Mouse (Mus musculus): Measurements from ENCODE around the gene Wnt3a.

Wnt3a gene

DNA sequence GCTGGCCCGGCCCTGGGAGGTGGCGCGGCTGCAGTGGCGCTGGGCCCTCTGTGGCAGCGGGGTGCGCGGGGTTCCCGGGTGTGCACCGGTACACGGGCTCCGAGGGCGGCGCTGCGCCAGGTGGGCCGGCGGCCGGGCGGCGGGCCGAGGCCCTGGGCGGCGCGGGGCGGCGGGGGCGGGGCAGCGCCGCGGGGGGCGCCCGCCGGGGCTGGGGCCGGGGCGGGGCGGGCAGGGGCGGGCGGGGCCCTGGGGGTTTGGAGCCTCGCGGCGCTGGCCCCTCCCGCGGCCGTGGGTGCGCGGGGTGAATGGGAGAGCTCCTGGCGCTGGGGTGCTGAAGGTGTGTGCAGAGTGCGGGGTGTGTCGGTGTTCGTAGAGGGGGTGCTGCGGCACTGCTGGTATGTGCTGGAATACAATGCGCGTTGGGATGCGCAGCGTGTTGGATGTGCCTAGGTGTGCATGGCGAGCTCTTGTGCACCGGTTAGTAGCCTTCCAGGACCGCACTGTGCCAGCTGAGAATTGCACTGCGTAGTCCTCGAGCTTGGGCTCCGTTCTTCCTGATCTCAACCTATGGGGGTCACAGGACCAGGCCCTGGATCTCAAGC lies at the start of gene Wnt3a:
TSS of gene Wnt3a (minus strand) at position 51 of the 602 bp plus-strand sequence.
- DNase-seq (ENCODE audit: low spot score): no peak

DNA sequence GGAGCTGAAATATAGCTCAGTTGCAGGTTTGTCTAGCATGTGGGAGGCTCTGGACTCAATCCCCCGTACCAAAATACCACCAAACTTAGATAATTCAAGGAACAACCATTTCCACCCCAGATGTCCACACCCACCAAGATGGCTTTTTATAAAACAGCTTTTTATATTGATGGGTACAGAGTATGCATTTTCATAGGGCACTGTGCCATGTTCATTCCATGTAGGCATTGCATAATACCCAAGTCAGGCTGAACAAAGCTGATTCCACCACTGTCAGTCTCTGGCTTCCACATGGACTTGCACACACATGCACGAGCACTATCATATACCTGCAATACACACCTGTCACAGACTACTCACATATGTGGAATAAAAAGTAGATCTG lies 48.2 kb upstream of the Wnt3a start:
- no peak for DNase-seq (ENCODE audit: low spot score)

DNA sequence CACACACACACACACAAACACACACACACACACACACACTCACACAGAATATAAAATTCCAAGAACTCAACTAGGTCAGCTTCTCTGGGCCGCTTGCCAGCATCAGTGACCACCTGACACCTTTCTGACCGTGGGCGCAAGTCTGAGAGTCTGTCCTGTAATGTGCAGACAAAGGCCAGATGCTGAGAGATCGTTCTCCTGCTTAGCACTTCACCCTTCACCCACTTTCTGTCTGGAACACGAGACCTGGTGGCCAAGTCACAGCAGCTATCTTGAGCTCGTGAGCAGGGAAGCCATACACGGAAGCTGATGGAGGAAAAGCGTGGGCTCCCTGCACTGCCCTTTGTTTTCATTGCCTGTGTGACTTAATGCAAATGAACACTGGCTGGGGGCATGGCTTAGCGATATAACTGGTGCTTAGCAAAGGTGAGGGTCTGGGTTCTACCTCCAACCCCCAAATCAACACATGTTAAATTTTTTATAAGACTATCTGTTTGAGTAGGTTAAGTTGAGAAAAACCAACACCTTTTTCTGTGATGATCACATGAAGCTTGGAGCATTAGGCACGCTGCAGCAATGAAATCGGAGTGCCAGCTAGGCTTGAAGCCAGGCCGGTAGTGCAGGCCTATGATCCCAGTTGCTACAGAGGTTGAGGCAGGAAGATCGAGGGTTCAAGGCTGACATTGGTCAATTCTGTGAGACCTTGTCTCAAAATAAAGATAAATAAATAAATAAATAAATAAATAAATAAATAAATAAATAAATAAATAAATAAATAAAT lies 47.6 kb upstream of the Wnt3a start:
- no peak for DNase-seq (ENCODE audit: low spot score)

DNA sequence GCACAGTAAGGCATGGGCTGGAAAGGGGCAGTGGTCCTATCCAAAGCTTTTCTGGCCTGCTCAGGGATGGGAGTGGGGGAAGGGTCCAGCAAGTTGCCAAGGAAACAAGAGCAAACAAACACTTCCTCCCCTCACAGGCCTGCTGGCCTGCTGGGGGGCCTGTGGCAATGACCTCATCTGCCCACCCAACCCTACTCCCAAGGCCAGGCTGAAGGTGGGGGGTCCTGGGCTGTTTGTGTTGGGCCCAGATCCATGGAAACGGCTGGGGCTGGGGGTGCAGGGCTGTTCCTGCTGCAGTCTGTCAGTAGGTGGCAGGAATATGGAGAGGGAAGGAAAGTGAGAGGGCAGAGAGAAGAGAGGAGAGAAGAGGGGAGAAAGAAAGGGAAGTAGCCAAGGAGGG lies 45.8 kb upstream of the Wnt3a start:
- DNase-seq (ENCODE audit: low spot score): peak; percentile 37

DNA sequence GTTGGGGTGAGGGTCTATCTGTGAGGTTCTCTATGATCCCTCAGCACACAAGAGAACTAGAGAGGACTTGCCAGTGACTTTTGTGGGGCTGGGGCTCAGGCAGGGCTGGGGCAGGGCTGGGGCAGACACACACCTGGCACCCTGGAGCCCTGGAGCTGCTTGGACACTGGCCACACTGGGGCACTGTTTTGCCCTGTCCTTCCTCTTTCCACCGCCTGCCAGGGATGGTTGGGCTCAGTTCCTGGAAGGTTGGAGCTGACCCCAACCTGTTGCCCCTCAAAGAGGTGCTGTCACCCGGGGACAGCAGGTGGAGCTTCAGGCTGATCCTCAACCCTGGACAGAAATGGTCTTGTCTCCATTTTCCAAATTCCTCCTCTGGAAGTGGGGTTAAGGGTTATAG lies 45.4 kb upstream of the Wnt3a start:
- no peak for DNase-seq (ENCODE audit: low spot score)

DNA sequence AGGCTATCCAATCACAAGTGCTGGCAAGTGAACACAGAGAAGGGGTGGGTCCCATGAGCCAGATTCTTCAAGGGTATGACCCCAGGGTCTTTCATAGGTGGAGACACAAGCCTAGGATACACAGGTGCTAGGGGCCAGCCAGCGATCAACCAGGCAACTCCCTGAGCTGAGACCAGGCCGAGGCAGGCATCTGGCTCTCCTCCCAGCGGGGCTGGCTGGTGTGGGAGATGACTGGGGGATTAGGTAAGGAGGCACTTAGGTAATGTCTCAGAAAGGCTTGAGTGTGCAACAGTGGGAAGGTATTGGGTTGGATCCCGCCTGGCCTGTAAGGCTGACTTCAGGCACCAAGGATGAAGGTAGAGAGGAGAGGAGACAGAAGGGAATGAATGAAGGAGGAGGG lies 44.6 kb upstream of the Wnt3a start:
- DNase-seq (ENCODE audit: low spot score): no peak

DNA sequence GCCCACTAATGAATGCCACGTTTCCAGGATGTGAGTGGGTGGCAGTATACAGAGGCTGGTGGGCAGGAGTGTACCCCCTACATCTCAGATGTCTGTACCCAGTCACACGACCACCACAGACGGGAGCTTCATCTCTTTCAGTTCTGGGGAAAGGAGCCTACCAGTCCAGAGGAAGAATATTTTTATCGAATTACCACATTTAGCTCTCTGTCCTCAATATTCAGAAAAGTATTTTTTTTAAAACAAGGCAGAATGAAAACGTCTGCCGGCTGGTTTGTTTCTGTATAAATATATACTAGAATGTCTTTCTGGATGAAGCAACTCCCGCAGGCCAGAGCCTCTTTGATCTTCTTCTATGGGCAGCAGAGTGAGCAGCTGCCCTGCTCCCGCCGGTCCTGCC lies 42.4 kb upstream of the Wnt3a start:
- no peak for DNase-seq (ENCODE audit: low spot score)

DNA sequence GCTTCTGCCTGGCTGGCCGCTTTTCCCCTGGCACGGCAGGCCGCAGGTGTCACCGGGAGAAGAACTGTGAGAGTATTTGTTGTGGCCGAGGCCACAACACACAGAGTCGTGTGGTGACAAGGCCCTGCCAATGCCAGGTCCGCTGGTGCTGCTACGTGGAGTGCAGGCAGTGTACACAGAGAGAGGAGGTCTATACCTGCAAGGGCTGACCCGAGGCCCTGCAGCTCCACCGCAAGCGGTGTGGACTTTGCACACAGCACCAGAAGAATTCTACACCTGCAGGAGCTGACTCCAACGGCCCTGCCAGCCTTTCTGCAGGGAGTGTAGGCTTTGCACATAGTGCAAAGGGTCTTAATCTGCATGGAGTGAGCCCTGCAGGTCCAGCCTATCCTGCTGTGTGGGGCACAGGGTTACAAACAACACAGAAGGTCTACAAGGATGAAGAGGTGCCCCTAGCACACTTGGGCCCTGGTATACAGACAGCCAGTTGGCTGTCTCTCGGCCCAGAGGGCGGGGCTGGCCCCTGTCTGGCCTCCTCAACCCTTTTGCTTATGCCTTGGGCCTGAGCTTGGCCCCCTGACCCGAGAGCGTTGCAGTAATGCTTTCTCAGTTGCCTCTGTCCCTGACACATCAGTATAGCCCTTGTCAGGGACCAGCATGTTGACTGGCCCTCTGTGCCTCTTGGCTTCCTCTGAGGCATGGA lies 40.8 kb upstream of the Wnt3a start:
- no peak for DNase-seq (ENCODE audit: low spot score)

DNA sequence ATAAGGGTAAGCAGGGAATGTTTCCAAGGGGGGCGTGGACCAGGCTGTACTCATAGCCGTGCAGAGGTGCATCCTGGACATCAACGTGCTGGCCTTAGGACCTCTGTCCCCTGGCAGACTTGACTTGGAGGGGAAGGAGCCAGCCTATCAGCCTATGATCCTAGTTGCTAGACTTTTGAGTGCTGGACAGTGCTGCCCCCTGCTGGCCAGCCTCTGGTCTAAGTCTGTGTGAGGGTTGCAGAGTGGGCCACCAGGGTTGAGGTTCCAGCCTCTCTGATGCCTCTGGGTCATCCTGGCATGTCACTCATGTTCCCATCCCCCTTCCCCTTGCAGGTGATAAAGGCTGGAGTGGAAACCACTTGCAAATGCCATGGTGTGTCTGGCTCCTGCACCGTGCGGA lies 40.0 kb upstream of the Wnt3a start:
- peak; percentile 87 for DNase-seq (ENCODE audit: low spot score)

DNA sequence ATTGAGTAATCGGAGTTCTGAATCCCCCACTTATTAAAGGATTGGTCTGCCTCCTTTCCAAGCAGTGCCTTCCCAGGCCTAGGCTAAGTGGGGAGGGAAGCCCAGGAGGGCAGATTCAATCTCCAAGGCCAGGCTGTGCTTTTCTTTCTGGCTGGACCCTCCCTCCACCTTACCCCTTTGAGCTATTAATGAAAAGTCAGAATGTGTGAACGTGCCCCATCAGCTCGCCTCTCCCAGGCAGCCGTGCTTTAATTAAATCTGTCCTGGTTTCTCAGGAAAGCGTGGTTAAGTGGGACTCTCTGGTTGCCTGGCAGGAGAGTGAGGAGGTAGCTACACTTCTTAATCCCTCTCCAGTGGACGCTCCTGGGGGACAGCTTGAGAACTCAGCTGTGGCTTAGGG lies 39.1 kb upstream of the Wnt3a start:
- DNase-seq (ENCODE audit: low spot score): no peak

DNA sequence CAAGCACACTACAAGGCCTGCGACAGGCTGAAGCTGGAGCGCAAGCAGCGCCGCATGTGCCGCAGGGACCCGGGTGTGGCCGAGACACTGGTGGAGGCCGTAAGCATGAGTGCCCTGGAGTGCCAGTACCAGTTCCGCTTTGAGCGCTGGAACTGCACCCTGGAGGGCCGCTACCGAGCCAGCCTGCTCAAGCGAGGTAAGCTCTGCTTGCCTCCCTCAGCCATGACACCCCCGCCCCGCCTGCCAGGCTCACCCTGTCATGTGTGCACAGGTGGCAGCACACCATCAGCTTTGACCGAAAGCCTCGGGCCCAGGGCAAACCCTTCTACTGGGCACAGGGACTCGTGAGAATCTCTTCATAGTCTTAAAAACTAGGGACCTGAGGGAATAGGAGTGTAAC lies 37.1 kb upstream of the Wnt3a start:
- DNase-seq (ENCODE audit: low spot score): no peak

DNA sequence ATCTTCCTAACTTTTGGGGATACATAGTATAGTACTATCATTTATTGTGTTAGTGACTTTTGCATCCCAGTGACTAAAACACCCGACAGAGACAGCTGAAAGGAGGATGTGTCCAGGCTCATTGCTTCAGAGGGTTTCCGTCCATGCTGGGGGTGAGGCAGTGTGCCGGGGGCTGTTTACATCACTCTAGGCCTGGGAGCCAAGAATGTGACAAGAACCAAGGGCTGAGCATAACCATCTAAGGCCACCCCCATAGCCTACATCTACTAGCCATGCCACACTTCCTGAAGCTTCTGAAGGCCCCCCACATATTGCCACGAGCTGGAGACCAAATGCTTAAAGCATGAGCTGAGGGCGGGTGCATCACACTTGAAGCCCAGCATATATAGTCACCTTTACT lies 34.2 kb upstream of the Wnt3a start:
- DNase-seq (ENCODE audit: low spot score): no peak

DNA sequence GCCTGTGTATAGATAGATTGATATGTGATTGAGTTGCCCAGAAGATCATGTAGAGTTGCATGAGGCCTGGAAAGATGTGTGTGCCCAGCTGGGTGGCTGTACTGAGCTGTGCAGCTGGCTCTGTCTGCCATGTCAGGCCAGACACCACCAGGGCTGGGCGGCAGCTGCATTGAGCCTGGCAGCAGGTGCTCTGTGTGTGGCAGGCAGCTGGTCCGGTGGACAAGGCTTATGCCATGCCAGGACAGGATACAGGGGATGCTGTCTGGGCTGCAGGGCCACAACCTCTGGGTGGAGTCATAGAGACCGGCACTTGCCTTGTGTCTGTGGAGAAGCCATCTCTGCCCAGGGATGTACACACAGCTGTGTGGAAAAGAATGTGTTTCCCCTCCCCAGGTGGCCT lies 32.4 kb upstream of the Wnt3a start:
- DNase-seq (ENCODE audit: low spot score): no peak

DNA sequence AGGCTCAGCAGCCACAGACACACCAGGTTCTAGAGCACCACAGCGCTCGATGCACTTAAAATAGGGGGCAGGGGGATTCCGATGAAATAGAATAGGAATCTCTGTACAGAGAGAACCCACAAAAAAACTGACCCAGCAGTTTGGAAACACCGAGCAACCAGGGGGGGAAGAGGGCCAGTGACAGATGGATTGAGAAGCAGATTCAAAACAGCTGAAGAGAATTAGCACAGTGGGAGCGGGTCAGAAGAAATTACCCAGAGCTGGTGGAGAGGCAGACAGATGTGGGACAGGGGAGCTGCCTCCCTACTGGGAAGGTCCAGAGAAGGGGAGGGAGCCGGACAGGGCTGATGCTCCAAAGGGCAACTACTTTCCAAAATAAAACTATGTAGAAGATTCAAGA lies 26.0 kb upstream of the Wnt3a start:
- DNase-seq (ENCODE audit: low spot score): no peak

DNA sequence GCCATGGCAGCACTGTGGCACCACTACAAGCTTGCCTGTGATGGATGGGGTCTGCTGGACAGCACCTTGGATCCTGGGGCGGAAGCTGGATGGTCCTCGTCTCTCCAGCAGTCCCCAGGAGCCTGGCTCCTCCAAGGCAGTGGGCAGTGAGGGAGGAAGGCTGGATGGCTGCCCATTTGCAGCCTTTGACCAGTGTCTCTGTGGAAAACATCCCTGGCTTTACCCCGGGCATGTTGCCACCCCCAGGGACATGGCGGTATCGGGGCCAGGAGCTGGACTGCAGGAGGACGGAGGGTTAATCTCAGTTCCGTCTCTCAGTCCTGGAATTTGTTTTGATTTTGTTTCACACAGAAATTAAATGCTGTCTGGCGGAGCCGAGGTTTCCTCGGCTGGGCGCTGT lies 23.4 kb upstream of the Wnt3a start:
- no peak for DNase-seq (ENCODE audit: low spot score)

DNA sequence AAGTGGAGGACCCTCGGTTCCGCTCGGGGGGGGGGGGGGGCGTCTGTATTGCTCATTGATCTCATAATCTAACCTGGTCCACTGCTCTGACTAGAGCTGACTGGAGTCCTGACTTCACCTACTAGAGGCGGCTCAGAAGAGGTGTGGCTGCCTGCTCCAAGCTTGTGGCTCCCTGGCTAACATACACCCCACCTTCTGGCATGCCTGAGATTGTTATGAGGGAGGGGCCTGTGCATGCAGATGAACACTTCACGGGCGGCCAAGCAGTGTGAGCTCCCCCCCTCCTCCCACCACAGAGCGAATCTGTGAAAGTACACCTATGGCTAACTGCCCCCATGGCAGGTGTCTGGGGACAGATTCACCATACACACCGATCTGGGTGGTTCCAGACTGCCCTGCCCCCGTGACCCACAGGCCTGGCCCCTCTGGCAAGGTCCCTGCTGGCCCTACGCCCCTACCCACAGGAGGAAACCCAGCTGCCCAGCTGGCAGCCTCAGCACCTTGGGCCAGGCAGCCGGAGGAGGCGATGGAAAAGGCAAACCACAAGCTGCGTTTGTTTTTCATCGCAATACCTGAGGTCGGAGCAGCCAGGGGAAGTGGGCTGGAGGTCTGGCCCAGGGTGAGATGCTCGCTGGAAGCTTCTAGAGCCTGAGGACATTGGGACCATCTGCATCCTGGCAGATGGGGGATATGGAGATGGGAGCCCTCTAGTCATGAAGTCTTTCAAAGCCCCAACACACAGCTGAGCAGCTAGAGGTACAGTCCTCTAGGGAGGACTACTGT lies 22.7 kb upstream of the Wnt3a start:
- DNase-seq (ENCODE audit: low spot score): no peak

DNA sequence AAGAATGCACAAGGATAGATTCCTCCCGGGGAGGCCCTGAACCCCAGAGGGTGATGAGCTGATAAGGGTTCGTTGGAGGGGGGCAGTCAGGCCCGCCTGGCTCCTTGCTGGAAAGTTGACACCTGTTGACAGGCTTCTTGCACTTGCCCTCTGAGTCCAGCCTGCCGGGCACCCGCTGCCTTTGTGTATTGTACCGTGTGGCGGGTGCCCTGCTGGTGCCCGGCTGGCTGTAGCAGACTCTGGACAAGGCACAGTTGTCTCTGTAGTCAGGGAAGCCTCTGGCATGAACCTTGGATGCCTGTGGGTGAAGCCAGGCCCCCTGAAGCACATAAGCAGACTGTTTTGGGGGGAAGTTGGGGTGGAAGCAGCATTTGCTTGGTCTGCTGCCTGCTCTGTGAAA lies 21.9 kb upstream of the Wnt3a start:
- DNase-seq (ENCODE audit: low spot score): no peak

DNA sequence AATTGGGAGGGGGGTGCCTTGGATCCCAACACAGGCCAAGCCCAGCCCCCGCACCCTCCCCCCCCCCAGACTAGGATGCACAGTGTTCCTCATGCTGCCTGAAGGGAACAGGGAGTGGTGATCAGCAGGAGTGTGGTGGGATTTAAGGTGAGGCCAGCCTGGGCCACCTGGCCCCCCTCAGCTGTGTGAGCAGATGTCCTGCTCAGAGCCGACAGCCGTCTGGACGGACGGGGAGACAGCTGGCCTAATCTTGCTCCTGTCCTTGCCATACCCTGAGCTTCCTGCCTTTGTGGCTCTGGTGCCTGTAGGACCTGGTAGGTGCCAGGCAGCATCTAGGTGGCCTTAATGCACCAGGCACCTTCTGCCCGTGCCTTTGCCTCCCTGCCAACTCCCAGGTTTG lies 21.5 kb upstream of the Wnt3a start:
- no peak for DNase-seq (ENCODE audit: low spot score)

DNA sequence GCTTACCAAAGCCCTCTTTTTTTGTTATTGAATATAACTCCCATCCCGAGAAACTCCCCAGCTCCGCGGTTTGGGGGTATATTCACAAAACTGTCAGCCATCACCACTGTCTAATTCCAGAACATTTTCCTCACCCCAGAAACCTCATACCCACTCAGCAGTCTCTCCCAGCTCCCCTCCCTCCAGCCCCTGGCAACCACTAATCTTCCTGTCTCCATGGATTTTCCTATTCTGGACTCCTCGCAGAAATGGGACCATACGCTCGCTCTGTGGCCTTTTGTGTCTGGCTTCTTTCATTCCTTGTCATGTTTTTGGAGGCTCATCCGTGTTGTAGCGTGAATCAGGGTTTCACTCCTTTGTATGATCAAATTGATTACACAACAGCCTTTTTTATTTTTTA lies 19.4 kb upstream of the Wnt3a start:
- DNase-seq (ENCODE audit: low spot score): no peak

DNA sequence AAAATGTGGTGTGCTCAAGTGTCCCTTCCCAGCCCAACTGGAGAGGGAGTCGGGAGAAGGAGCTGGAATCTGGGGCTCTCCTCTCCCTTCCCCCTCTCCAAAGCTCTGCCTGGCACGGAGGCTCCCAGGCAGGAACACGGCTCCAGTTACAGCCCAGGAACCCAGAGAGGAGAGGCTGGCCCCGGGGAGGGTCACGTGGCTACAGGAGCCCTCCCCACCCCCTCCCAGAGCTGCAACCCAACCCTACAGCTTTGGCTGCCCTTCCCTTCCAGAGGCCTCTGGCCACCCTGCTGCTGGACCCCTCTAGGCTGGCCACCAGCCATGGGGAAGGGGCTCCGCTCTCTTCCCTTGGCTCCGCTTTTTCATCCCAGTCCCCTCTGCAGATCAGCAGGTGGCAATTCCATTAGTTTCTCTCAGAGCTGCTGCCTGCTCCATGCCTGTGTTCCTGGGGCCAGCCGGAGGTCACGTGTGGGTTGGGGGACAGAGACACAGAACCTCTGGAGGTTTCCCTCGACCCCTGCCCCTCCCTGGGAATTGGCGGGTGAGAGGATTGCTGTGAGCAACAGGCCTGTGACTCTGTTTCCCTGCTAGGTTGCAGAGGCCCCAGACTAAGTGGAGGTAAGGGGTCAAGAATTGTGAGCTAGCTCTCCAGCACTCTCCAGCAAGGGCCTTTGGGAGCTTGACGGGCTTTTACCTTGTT lies 18.7 kb upstream of the Wnt3a start:
- peak; percentile 81 for DNase-seq (ENCODE audit: low spot score)

DNA sequence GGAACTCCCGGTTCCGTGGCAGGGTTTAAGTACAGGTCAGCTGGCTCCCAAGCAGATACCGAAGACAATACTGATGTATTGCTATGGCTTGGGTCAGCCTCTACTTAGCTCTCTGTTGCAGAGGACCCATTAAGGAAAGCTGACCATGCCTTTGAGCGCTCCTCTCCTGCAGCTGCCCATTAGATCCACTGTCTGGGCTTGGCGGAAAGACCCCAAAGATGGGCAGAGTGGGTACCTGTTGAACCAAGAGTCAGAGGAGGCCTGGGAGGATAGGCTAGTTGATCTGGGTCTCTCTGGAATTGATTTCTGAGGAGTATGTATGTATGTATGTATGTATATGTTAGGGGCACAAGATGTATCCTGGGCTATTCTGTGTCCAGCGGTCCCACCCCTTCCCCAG lies 18.1 kb upstream of the Wnt3a start:
- DNase-seq (ENCODE audit: low spot score): no peak

DNA sequence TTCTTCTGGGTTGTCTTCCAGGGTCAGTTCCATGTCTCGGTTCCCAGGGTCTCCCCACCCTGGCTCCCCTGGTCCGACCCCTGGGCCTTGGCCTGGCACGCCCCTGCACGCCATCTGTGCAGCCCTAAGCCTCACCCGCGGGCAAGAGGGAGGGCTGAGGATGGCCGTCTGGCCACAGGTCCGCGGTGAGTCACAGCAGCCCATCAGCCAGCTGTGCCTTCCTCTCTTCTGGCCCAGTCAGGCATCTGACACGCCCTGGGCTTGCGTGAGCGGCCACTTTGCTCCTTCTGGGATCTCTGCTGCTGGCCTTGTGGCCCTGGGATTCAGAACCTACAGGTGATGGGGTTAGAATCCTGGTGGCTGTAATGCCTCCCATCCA lies 17.6 kb upstream of the Wnt3a start:
- DNase-seq (ENCODE audit: low spot score): no peak
